Mouse (Mus musculus) hindbrain, postnatal 0 days (tissue): ENCODE measurements at regions not wholly inside any gene's neighbourhood (a gene's known extent, or its start where the extent isn't known, plus 50 kb on each side); places are given as distances from the start of the nearest gene placed in this dataset.

Experiments used
- ATAC-seq: fragments of 200-750 bp; cut with Nextera tagmentation; 2 replicates; pipeline ENCODE4 v1.8.0; 2017; ENCODE audit warnings: mild to moderate bottlenecking, moderate TSS enrichment, moderate library complexity
- DNase-seq: peaks from one replicate; pipeline ENCODE4 v3.0.0-alpha.2; 2015; ENCODE audit warnings: low spot score
- H3K27ac ChIP-seq: fragments of 300-500 bp; sonication (generic); 2 replicates; pipeline ENCODE4 v1.5.1; 2014; ENCODE audit warnings: mild to moderate bottlenecking
- H3K27me3 ChIP-seq: fragments of 300-500 bp; sonication (generic); 2 replicates; pipeline ENCODE4 v1.6.1; 2014; ENCODE audit warnings: low read length, mixed read lengths; ENCODE audit not compliant: insufficient read depth
- H3K36me3 ChIP-seq: fragments of 300-500 bp; sonication (generic); 2 replicates; pipeline ENCODE4 v1.6.1; 2014; ENCODE audit warnings: low read length, mixed read lengths; ENCODE audit not compliant: insufficient read depth
- H3K4me1 ChIP-seq: fragments of 300-500 bp; sonication (generic); 2 replicates; pipeline ENCODE4 v1.6.1; 2014; ENCODE audit warnings: antibody characterized with exemption, low read length, mixed read lengths; ENCODE audit not compliant: insufficient read depth
- H3K4me2 ChIP-seq: fragments of 300-500 bp; sonication (generic); 2 replicates; pipeline ENCODE4 v1.6.1; 2014; ENCODE audit warnings: low read depth, mild to moderate bottlenecking, low read length, moderate library complexity, mixed read lengths
- H3K4me3 ChIP-seq: fragments of 300-500 bp; sonication (generic); 2 replicates; pipeline ENCODE4 v1.5.1; 2014; ENCODE audit warnings: low read length
- H3K9ac ChIP-seq: fragments of 300-500 bp; sonication (generic); replicated peaks from 2 replicates; pipeline ENCODE4 v1.6.1; 2014; ENCODE audit warnings: mild to moderate bottlenecking, low read length, moderate library complexity, mixed read lengths
- H3K9me3 ChIP-seq: fragments of 300-500 bp; sonication (generic); 2 replicates; pipeline ENCODE4 v1.6.1; 2016; ENCODE audit warnings: low read length, mixed read lengths
- CTCF ChIP-seq: IDR thresholded peaks from 2 replicates; pipeline ENCODE4 v1.5.1; 2016; ENCODE audit warnings: antibody characterized with exemption, control low read depth, low read depth
- WGBS: fragments of 180-500 bp; shearing (Covaris S2); extraction: QIAGEN DNeasy Blood & Tissue Kit; methylation state at CpG from one replicate; pipeline ENCODE4 v1.1.7; 2014; 5-methylcytosine and 5-hydroxymethylcytosine counted together

GRCm38 (mm10) chr4:72412100-72412788, 211.5 kb upstream of the Tle1 start:
- H3K4me2 ChIP-seq: no peak overlapping the region
- H3K9ac ChIP-seq: no peak overlapping the region
- H3K9me3 ChIP-seq: no peaks in the 10 kb centered on the region
- no peaks in the 10 kb centered on the region for H3K27me3 ChIP-seq
- H3K4me3 ChIP-seq: no peak overlapping the region
- no peaks in the 10 kb centered on the region for H3K36me3 ChIP-seq
- H3K4me1 ChIP-seq: no peaks in the 10 kb centered on the region
- no peak overlapping the region for H3K27ac ChIP-seq
- DNase-seq: no peak
- 90% methylated on average over 8 of the region's 8 CpGs for WGBS
- ATAC-seq: no peak
- no peak for TF ChIP-seq CTCF

- 93% methylated on average over 3 of the region's 3 CpGs for WGBS
- ATAC-seq (no peak), DNase-seq (no peak)
- Histone ChIP-seq H3K4me2 (no peak overlapping the region), H3K36me3 (no peaks in the 10 kb centered on the region), H3K9me3 (no peaks in the 10 kb centered on the region), H3K9ac (no peak overlapping the region), H3K4me1 (no peaks in the 10 kb centered on the region), H3K27me3 (no peaks in the 10 kb centered on the region), H3K4me3 (no peak overlapping the region), H3K27ac (no peak overlapping the region)
- TF ChIP-seq CTCF: no peak
Measured at GRCm38 (mm10) chr4:72411343-72411742, 210.6 kb upstream of the Tle1 start.

- WGBS: 97% methylated on average over 1 of the region's 1 CpGs
- no peak for ATAC-seq
- Histone ChIP-seq H3K27ac (no peak overlapping the region), H3K4me2 (no peak overlapping the region), H3K36me3 (no peaks in the 10 kb centered on the region), H3K27me3 (no peaks in the 10 kb centered on the region), H3K4me3 (no peak overlapping the region), H3K4me1 (no peaks in the 10 kb centered on the region), H3K9me3 (no peaks in the 10 kb centered on the region), H3K9ac (no peak overlapping the region)
- TF ChIP-seq CTCF: no peak
- no peak for DNase-seq
Measured at GRCm38 (mm10) chr4:72400759-72401158, 200.0 kb upstream of the Tle1 start.

- Histone ChIP-seq H3K4me3 (no peak overlapping the region), H3K27ac (no peak overlapping the region), H3K4me1 (no peaks in the 10 kb centered on the region), H3K36me3 (no peaks in the 10 kb centered on the region), H3K9ac (no peak overlapping the region), H3K4me2 (no peak overlapping the region), H3K27me3 (no peaks in the 10 kb centered on the region), H3K9me3 (no peaks in the 10 kb centered on the region)
- 67% methylated on average over 3 of the region's 3 CpGs for WGBS
- TF ChIP-seq CTCF: no peak
- ATAC-seq (peak; percentile 51; the same call in 1 of the 2 replicates), DNase-seq (no peak)
Measured at GRCm38 (mm10) chr4:72391887-72392435, 191.2 kb upstream of the Tle1 start.

GRCm38 (mm10) chr4:72389811-72390625, 189.3 kb upstream of the Tle1 start:
- DNase-seq: no peak
- Histone ChIP-seq H3K4me2 (no peak overlapping the region), H3K36me3 (no peaks in the 10 kb centered on the region), H3K4me1 (no peaks in the 10 kb centered on the region), H3K9ac (no peak overlapping the region), H3K4me3 (no peak overlapping the region), H3K27me3 (no peaks in the 10 kb centered on the region), H3K9me3 (no peaks in the 10 kb centered on the region), H3K27ac (no peak overlapping the region)
- TF ChIP-seq CTCF: no peak
- WGBS: 73% methylated on average over 5 of the region's 5 CpGs
- no peak for ATAC-seq

- Histone ChIP-seq H3K4me1 (peaks cover 6% of the 10 kb centered on the region), H3K9me3 (no peaks in the 10 kb centered on the region), H3K9ac (no peak overlapping the region), H3K4me2 (peak overlapping the region; percentile 27), H3K4me3 (no peak overlapping the region; the same call in 1 of the 2 replicates), H3K36me3 (no peaks in the 10 kb centered on the region), H3K27me3 (no peaks in the 10 kb centered on the region; the same call in 1 of the 2 replicates), H3K27ac (no peak overlapping the region)
- TF ChIP-seq CTCF: peak; percentile 49
- DNase-seq (peak; percentile 93), ATAC-seq (peak; percentile 92)
- WGBS: 14% methylated on average over 12 of the region's 12 CpGs
Measured at GRCm38 (mm10) chr4:72384901-72385264, 184.2 kb upstream of the Tle1 start.
